Mouse (Mus musculus) heart, embryonic 16.5 days (tissue): ENCODE results near the gene Robo1. TPM values are rescaled to one million over a fixed set of nuclear protein-coding genes. Genes with fewer than 3 reads are reported as not detected.

Experiments
- ATAC-seq: fragments of 200-750 bp; cut with Nextera tagmentation; replicated peaks from 2 replicates; pipeline ENCODE4 v1.8.0; 2017; ENCODE audit warnings: moderate number of reproducible peaks; ENCODE audit not compliant: insufficient read depth, low FRiP score; ENCODE audit errors: extremely low read depth
- H3K27ac ChIP-seq: fragments of 300-500 bp; sonication (generic); 2 replicates; pipeline ENCODE4 v1.5.1; 2014; ENCODE audit warnings: mild to moderate bottlenecking, low read length, control low read depth, moderate library complexity
- H3K27me3 ChIP-seq: fragments of 300-500 bp; sonication (generic); 2 replicates; pipeline ENCODE4 v1.6.1; 2014; ENCODE audit warnings: low read length, mixed read lengths; ENCODE audit not compliant: control insufficient read depth, insufficient read depth
- H3K36me3 ChIP-seq: fragments of 300-500 bp; sonication (generic); 2 replicates; pipeline ENCODE4 v1.6.1; 2014; ENCODE audit not compliant: control insufficient read depth, insufficient read depth
- H3K4me1 ChIP-seq: fragments of 300-500 bp; sonication (generic); 2 replicates; pipeline ENCODE4 v1.6.1; 2014; ENCODE audit warnings: low read length, mixed read lengths; ENCODE audit not compliant: control insufficient read depth, insufficient read depth
- H3K4me2 ChIP-seq: fragments of 300-500 bp; sonication (generic); 2 replicates; pipeline ENCODE4 v1.6.1; 2014; ENCODE audit warnings: low read depth, mild to moderate bottlenecking, control low read depth, low read length
- H3K4me3 ChIP-seq: fragments of 300-500 bp; sonication (generic); 2 replicates; pipeline ENCODE4 v1.5.1; 2014; ENCODE audit warnings: mild to moderate bottlenecking, control low read depth, low read length
- H3K9ac ChIP-seq: fragments of 300-500 bp; sonication (generic); 2 replicates; pipeline ENCODE4 v1.6.1; 2014; ENCODE audit warnings: low read length, control low read depth
- H3K9me3 ChIP-seq: fragments of 300-500 bp; sonication (generic); replicated peaks from 2 replicates; pipeline ENCODE4 v1.6.1; 2016; ENCODE audit warnings: low read length; ENCODE audit not compliant: control insufficient read depth
- WGBS: fragments of 180-500 bp; shearing (Covaris S2); extraction: QIAGEN DNeasy Blood & Tissue Kit; methylation state at CpG from one replicate; pipeline ENCODE4 v1.1.7; 2014; 5-methylcytosine and 5-hydroxymethylcytosine counted together
- polyA plus RNA-seq: library from polyadenylated mRNA; unstranded; fragments of >200 nt; fragmentation: Nextera tagmentation; extraction: Ambion mirVana; gene quantifications from 2 replicates; pipeline ENCODE4 v1.2.1, GENCODE M21; 2015

Robo1 gene
- polyA plus RNA-seq, 1 experiment from 2014 or later = 8.0 TPM

- Histone ChIP-seq H3K4me3 (no peak overlapping the region), H3K9ac (no peak overlapping the region), H3K4me1 (no peaks in the 10 kb centered on the region), H3K36me3 (no peaks in the 10 kb centered on the region), H3K4me2 (no peak overlapping the region), H3K27me3 (no peaks in the 10 kb centered on the region), H3K9me3 (no peaks in the 10 kb centered on the region), H3K27ac (no peak overlapping the region)
- WGBS = 79% methylated on average over 11 of the region's 11 CpGs
- no peak for ATAC-seq
Measured at GRCm38 (mm10) chr16:72678947-72679558, 370.9 kb downstream of the Robo1 start.

- no peak overlapping the region for H3K4me3 ChIP-seq
- no peak overlapping the region for H3K9ac ChIP-seq
- H3K9me3 ChIP-seq = no peaks in the 10 kb centered on the region
- WGBS = 70% methylated on average over 6 of the region's 6 CpGs
- H3K4me2 ChIP-seq = no peak overlapping the region
- H3K27me3 ChIP-seq = no peaks in the 10 kb centered on the region
- H3K36me3 ChIP-seq = no peaks in the 10 kb centered on the region
- no peak for ATAC-seq
- H3K27ac ChIP-seq = no peak overlapping the region
- no peaks in the 10 kb centered on the region for H3K4me1 ChIP-seq
Measured at GRCm38 (mm10) chr16:72685604-72686479, 377.7 kb downstream of the Robo1 start.

GRCm38 (mm10) chr16:72686480-72687053 is 378.5 kb downstream of the Robo1 start:
- no peaks in the 10 kb centered on the region for H3K27me3 ChIP-seq
- ATAC-seq = no peak
- H3K9me3 ChIP-seq = no peaks in the 10 kb centered on the region
- H3K9ac ChIP-seq = no peak overlapping the region
- no peaks in the 10 kb centered on the region for H3K36me3 ChIP-seq
- H3K4me2 ChIP-seq = no peak overlapping the region
- H3K27ac ChIP-seq = no peak overlapping the region
- H3K4me1 ChIP-seq = no peaks in the 10 kb centered on the region
- 65% methylated on average over 11 of the region's 11 CpGs for WGBS
- no peak overlapping the region for H3K4me3 ChIP-seq

GRCm38 (mm10) chr16:72687651-72688050 is 379.5 kb downstream of the Robo1 start:
- H3K27me3 ChIP-seq = no peaks in the 10 kb centered on the region
- whole genome bisulfite sequencing = 31% methylated on average over 3 of the region's 3 CpGs
- no peak overlapping the region for H3K27ac ChIP-seq
- H3K4me1 ChIP-seq = no peaks in the 10 kb centered on the region
- ATAC-seq = no peak
- no peak overlapping the region for H3K4me3 ChIP-seq
- no peak overlapping the region for H3K9ac ChIP-seq
- no peak overlapping the region for H3K4me2 ChIP-seq
- no peaks in the 10 kb centered on the region for H3K36me3 ChIP-seq
- no peaks in the 10 kb centered on the region for H3K9me3 ChIP-seq

GRCm38 (mm10) chr16:72688185-72688681 is 380.1 kb downstream of the Robo1 start:
- Histone ChIP-seq H3K9me3 (no peaks in the 10 kb centered on the region), H3K27ac (no peak overlapping the region), H3K9ac (no peak overlapping the region), H3K4me2 (no peak overlapping the region), H3K27me3 (no peaks in the 10 kb centered on the region), H3K4me1 (no peaks in the 10 kb centered on the region), H3K4me3 (no peak overlapping the region), H3K36me3 (no peaks in the 10 kb centered on the region)
- no peak for ATAC-seq
- WGBS = 87% methylated on average over 6 of the region's 6 CpGs

GRCm38 (mm10) chr16:72691909-72692308 is 383.8 kb downstream of the Robo1 start:
- whole genome bisulfite sequencing = 66% methylated on average over 3 of the region's 3 CpGs
- no peak overlapping the region for H3K4me3 ChIP-seq
- H3K9me3 ChIP-seq = no peaks in the 10 kb centered on the region
- H3K36me3 ChIP-seq = no peaks in the 10 kb centered on the region
- no peak overlapping the region for H3K9ac ChIP-seq
- H3K27ac ChIP-seq = no peak overlapping the region
- H3K4me1 ChIP-seq = no peaks in the 10 kb centered on the region
- H3K4me2 ChIP-seq = no peak overlapping the region
- H3K27me3 ChIP-seq = no peaks in the 10 kb centered on the region
- ATAC-seq = no peak

GRCm38 (mm10) chr16:72693446-72694274 is 385.6 kb downstream of the Robo1 start:
- H3K4me2 ChIP-seq = no peak overlapping the region
- no peak for ATAC-seq
- no peak overlapping the region for H3K4me3 ChIP-seq
- H3K9ac ChIP-seq = no peak overlapping the region
- no peaks in the 10 kb centered on the region for H3K4me1 ChIP-seq
- 73% methylated on average over 14 of the region's 14 CpGs for WGBS
- no peaks in the 10 kb centered on the region for H3K9me3 ChIP-seq
- no peak overlapping the region for H3K27ac ChIP-seq
- H3K27me3 ChIP-seq = no peaks in the 10 kb centered on the region
- H3K36me3 ChIP-seq = no peaks in the 10 kb centered on the region

- no peak overlapping the region for H3K27ac ChIP-seq
- no peak overlapping the region for H3K4me2 ChIP-seq
- H3K4me1 ChIP-seq = peaks cover 2% of the 10 kb centered on the region; the same call in 1 of the 2 replicates
- no peaks in the 10 kb centered on the region for H3K27me3 ChIP-seq
- WGBS = 66% methylated on average over 5 of the region's 5 CpGs
- H3K4me3 ChIP-seq = no peak overlapping the region
- no peaks in the 10 kb centered on the region for H3K9me3 ChIP-seq
- ATAC-seq = no peak
- no peaks in the 10 kb centered on the region for H3K36me3 ChIP-seq
- H3K9ac ChIP-seq = no peak overlapping the region
Measured at GRCm38 (mm10) chr16:72694787-72695186, 386.7 kb downstream of the Robo1 start.
